Mouse (Mus musculus): Measurements from ENCODE around the gene Sppl3.
A peak's percentile ranks its signal among the peaks of the same experiment; 100 is the strongest.

DNA sequence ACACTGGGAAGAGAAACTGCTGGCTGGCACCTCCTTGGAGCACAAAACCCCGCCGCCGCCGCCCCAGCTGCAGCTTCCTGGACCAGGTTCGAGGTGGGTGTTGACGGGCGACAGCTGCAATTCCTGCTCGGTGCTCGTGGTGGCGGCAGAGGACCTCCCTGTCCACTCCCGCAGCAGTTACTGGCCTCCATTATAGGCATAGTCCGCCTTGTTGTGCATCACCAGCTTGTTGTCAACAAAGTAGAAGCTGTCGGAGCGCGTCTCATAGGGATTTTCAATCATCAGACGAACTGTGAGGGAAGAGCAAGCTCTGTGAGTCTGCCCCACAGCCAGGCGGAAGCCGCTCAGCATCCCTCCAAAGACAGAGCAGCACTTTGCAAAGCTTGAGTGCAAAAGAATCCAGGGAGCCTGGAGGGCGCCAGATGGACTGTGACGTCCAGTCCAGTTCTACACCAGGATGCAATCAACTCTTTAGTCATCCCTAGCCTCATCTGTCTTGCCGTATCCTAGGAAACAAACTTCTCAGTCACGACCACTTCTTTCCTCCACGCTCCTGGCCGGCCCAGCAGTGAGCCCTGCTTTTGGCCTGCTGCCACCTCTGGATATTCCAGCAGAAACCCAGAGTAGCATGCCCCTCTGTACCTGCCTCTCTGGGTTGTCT, 114.4 kb downstream of the Sppl3 start:
- no peak for TF ChIP-seq HCFC1 (IDR thresholded peaks at IDR 0.05; ENCODE audit: borderline replicate concordance, insufficient read depth, low read length)
- no peak for TF ChIP-seq ZNF384 (IDR thresholded peaks at IDR 0.05; ENCODE audit: low read depth, low read length)
- no peak for TF ChIP-seq CHD2 (IDR thresholded peaks at IDR 0.05; ENCODE audit: low read depth, low read length)
- TF ChIP-seq MAFK (IDR thresholded peaks at IDR 0.05; ENCODE audit: insufficient read depth, low read depth, low read length): no peak
- peak; percentile 53; the same call in 1 of the 2 replicates for TF ChIP-seq ZC3H11A (IDR thresholded peaks at IDR 0.05; ENCODE audit: borderline replicate concordance, low read depth, low read length)
